Mouse (Mus musculus) forelimb bud, embryonic 11.5 days (tissue): ENCODE results near the gene Zbtb44.
A peak's percentile ranks its signal among the peaks of the same experiment; 100 is the strongest.

Experiments used
- DNase-seq: peaks from one replicate; pipeline ENCODE4 v3.0.0-alpha.2; 2012; ENCODE audit warnings: low read depth, low spot score

Zbtb44 gene

DNA sequence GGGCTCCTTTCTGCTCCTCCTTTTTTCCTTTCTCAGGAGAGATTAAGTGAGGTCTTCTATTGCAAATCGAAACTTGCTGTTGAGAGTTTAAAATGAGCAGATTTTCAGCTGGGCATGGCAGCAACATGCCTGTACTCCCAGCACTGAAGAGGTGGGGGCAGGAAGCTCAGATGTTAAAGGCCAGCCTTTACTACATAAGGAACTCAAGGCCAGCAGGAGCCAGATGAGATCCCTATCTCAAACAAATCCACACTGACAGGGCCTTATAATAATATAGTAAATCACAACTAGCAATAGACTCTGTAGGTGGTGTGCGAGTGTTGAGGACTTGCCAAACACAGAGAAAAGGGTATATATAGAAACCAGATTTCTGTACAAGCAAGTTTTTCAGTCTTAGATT lies 28.3 kb downstream of the Zbtb44 start:
- DNase-seq: no peak

- DNase-seq: no peak
Observed at GRCm38 (mm10) chr9:31070706-31071105, 40.3 kb downstream of the Zbtb44 start.

DNA sequence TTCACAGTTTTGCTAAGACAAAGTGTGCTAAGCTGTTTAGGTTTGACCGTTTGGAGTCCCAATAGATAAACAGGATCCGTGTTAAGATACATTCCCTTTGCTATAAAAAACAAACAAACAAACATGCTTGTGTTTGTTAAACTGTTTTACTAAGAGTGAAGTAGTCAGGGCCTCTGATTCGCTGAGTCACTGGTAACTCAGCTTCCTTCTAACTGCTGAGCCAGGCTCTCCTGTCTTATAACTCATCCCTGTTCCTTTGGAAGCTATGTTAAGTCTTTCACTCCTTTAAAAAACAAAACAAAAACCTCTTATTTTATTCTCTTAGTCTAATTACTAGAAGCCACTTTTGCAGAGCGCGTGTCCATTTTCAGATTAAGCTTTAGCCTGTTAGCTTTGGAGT lies 41.8 kb downstream of the Zbtb44 start:
- no peak for DNase-seq

DNA sequence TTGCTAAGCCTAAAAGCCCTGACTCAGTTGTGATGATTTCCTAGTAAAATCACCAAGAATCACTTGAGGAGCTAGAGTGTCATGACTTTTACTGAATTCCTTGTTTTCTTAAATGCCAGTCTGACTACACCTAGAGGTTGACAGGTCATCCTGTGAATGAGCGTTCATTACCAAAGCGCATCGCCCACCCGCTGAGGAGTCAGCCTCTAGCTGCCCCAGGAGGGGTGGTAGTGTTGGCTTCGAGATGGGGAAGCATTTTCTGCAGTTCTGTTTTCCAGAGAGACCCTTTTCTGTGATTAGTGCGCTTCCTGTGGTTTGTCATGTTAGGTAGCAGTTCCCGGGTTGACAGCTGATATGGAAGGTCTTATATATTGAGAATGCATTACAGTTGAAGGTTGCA lies 43.4 kb downstream of the Zbtb44 start:
- no peak for DNase-seq

DNA sequence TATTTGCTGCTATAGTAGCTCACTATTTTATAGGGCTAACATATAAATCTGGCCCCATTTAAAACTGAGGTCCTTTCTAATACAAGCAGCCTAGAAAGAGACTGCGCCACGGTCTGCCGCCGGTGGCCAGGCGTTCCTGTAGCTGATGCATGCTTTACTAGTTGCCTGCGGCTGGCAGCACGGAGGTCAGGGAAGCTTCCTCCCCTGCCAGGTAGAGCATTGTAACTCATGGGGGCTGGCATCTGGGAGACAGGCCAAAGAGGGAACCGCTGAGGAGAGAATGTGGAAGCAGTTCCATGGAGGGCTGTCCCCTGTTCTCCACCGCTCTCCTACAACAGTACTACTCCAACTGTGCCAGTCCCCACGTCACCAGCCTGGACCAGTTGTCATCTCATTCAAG lies 44.4 kb downstream of the Zbtb44 start:
- DNase-seq: no peak

DNA sequence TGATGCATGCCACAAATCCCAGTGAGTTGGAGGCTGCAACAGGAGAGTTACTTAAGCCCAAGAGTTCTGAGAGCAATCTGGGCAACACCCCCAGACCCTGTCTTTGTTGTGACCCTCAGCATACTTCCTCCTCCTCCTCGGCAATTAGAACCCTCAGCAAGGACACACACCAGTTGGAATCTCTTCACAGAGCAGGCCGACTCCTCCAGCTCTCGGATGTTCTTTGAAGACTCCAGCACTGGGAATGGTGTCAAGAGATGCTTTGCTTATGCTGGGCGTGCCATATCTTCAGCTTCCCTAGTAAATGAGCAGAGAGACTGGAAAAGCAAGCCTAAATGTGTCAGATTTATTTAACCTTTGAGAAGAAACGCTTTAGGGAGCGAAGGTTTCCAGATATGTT lies 50.3 kb downstream of the Zbtb44 start:
- no peak for DNase-seq

DNA sequence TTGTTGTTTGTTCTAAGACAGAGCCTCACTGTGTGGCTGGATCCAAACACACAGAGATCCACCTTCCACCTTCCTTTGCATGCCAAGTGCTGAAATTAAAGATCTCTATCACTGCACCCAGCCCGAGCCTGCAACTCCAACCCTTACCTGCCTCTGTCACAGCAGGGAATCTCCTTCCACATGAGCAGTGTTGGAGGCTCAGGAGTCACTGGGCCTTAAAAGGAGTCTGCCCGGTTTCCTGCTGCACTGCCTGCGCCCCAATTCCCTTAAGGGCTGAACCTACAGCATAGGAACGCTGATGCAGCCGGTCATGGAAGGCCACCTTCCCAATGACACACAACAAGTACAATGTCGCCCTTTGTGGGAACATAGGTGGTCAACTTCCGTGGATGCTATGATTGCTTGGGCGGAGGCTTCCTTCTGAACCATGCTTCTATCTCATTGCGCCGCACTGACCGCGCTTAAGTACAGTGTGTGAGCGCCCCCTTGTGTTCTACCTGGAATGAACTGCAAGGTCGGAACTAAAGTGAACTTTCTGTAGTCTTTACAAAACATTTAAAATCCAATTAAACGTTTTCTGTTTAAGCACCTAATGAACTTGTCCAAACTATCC lies 51.7 kb downstream of the Zbtb44 start:
- peak; percentile 76 for DNase-seq

GRCm38 (mm10) chr9:31082771-31083170 lies 52.3 kb downstream of the Zbtb44 start:
- no peak for DNase-seq

DNA sequence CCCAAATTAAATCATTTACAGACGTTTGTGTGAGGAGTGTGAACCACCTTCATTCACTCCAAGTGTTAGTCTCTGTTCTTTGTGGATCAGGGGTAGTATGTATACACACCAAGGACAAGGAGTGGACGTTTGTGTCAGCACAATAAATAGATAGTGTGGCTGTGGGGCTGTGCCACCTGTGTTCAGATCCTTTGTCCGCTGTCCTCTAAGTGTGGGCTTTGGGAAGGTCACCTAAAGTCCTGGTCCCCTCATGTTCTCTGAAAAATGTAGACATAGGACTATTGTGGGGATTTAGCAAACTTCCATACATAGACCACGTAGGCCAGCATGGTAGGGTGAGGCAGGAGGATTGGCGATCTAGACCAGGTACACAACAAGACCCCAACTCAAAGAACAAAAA lies 55.1 kb downstream of the Zbtb44 start:
- DNase-seq: no peak

DNA sequence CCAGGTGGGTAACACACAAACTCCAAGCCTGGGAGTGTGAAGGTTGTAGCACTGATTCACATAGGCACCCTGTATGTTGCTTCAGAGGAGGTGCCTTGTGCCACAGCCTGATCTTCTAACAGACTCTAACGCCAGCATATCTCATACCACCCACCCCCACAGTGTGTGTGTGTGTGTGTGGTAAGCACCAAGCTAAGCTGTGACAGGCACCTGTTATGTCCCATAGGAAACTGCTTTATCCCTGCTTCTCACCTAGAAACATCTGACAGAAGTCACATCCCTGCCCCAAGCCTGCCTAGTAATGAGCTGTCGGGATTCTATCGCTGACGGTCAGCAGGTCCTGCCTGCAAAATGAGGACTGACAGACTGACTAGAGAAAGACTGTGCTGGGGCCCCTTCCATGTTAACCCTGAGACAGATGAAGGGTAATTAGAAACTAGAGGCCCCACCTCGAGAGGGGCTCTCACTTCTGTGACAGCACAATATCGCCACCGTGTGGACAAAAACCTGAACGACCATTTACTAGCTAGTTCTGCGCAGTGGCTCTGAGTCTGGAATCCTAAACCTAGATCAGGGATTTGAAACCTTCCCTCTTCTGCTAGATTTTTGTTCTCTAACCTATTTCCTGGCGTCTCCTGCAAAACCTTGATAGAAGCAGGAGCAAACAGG lies 55.8 kb downstream of the Zbtb44 start:
- DNase-seq: peak; percentile 71

- no peak for DNase-seq
Observed at GRCm38 (mm10) chr9:31086754-31087145, 56.3 kb downstream of the Zbtb44 start.

GRCm38 (mm10) chr9:31087466-31087865 lies 57.0 kb downstream of the Zbtb44 start:
- DNase-seq: no peak

DNA sequence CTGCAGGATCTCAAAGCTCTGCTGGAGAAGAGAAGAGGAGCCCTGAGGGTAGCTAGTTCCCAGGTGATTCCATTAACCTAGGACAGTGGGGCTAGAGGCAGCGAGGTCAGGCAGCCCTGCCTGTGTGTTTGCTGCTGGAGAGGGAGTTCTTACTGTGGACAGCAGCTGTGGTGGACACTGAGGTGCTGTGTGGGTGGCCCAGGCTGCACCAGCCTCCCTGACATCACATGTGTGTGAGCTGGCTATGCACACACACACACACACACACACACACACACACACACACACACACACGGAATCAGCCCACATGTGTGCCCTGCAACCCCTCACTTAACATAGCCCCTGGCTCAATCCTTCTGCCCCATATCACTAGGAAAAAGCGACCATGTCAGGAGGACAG lies 57.7 kb downstream of the Zbtb44 start:
- no peak for DNase-seq

GRCm38 (mm10) chr9:31088883-31089282 lies 58.4 kb downstream of the Zbtb44 start:
- no peak for DNase-seq

DNA sequence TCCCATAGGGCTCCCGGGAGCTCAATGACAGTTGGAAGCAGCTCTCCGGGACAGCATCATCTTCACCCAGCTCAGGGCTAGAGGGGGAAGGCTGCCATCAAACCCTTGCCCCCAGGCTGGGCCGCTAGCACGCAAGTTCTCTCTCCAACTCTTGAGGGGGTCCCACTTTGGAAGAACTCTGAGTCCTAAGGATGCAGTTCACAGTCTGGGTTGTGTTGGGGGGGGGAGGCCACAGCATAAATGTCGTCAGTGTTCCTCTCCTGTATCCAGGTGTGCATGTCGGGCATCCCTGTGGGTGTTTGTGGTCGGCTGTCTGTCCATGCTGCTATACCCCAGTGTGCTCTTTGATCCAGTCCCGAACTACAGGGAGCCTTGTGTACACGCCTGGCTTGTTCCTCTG lies 59.1 kb downstream of the Zbtb44 start:
- DNase-seq: no peak

GRCm38 (mm10) chr9:31090081-31091023 lies 59.9 kb downstream of the Zbtb44 start:
- no peak for DNase-seq

DNA sequence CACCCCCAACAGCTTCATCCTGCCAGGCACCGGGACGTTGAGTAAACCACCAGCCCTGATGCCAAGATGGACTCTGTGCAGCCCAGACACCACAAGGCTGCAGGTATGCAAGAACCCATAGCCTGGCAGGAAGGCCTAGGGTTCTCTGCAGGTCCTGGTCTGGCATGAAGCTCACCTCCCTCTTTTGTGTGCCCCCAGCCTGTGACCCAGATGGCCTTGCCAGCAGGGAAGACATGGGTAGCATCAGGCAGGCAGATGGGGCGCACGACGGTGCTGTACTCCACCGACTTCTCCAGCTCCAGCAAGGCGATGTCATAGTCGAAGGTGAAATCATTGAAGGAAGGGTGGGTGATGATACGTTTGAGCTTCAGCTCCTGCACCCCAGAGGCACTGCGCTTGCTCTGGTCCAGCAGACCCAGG lies 60.7 kb downstream of the Zbtb44 start:
- DNase-seq: no peak

DNA sequence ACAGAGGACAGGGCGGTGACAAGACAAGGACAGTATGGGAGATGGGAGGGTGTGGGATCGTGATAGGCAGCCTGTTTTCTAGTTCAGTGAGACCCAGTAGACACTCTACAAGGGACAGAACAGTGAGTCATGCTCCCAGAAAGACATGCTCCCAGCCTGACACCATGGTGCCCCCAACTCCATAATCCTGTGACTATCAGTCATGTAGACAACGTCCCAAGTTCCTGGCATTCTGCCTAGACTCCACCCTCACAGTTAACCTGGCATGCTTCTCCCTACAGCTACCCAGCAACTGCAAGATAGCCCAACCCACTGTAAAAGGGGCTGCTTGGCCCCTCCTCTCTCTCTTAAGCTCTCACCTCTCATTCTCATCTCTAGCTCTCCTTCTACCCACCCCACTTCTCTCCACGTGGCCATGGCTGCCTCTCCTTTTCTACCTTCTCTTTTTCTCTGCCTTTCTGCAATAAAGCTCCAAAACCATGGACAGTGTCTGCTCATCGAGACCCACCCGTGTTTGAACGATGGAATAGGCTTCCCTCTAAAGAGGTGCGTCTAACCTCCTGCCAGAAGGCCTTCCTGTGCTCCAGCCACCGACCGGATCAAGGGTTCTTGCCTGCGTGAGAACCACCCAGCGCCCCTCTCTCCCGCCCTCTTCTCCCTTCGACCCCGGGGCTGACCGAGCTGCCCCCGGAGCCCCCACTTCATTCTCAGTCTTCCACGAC lies 61.8 kb downstream of the Zbtb44 start:
- DNase-seq: no peak

DNA sequence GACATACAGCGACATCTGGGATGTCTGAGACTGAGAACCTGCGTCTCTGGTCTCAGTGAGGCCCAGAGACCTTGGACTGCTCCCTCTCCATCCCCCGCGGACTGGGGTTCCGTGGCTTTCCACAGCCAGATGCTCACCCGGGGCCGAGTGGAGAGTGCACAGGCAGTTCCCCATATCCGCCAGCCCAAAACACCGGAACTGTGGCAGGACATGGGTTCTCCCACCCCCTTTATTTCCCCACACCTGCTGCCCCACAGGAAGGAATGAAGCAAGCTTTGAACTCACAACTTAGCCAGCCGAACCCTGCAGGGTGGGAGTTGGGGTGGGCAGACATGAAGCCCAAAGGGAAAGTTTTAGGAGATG lies 62.4 kb downstream of the Zbtb44 start:
- DNase-seq: no peak

DNA sequence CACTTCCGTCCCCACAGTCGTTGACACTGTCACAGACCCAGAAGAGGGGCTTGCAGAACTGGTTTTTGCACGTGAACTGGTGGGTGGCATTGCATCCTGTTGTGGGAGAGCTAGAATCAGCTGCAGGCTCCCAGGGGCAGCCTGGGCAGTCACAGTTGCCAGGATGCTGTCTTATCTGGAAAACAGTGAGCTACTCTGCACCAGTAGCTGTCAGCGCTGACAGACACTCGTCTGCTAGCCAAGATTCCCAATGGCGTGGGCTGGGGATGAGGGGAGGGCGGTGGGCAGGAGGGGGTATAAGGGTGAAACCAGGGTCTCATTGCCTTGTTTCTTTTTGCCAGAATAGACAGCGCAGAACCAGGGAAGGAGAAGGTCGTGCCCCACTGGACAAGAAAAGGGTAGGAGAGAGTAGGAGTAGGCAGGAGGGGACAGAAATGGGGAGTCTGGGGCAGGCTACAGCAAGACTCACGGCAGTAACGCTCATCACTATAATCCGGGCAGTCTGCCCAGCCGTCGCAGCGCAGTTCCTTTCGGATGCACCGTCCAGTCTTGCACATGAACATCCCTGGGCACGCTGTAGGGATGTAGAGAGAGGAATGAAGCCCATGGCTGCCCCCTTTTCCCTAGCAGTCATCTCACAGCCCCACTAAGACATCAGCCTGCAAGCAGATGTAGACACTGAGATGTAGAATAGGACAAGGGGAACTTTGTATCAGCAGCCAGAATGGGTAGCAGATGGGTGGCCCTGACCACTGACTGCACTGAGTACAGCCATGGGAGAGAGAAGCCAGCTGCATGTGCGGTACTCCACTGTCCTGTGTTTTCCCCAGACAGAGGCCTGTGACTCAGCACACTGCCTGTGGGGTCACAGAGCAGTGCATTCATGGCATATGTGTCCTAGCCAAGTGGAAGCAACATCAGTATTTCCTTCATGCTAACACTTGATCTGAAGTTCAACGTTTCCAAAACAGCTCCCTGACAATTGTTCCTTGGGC lies 66.9 kb downstream of the Zbtb44 start:
- DNase-seq: no peak

GRCm38 (mm10) chr9:31098118-31098517 lies 67.7 kb downstream of the Zbtb44 start:
- no peak for DNase-seq
